Mouse (Mus musculus) kidney, adult 2 months (tissue): ENCODE measurements at regions not wholly inside any gene's neighbourhood (a gene's known extent, or its start where the extent isn't known, plus 50 kb on each side); places are given as distances from the start of the nearest gene placed in this dataset.

Experiments used
- DNase-seq: peaks from one replicate; pipeline ENCODE4 v3.0.0; 2021
- H3K27ac ChIP-seq: fragments of 200-500 bp; 2 replicates; pipeline ENCODE4 v1.5.1; 2012; ENCODE audit warnings: low read depth, low read length, control low read depth, inconsistent platforms; ENCODE audit not compliant: insufficient read depth
- H3K27me3 ChIP-seq: fragments of 200-500 bp; replicated peaks from 2 replicates; pipeline ENCODE4 v1.6.1; 2012; ENCODE audit warnings: mild to moderate bottlenecking, moderate library complexity, low read length, inconsistent platforms; ENCODE audit not compliant: control insufficient read depth, insufficient read depth
- H3K36me3 ChIP-seq: fragments of 200-500 bp; 2 replicates; pipeline ENCODE4 v1.6.1; 2012; ENCODE audit warnings: mild to moderate bottlenecking, moderate library complexity, low read length, inconsistent platforms; ENCODE audit not compliant: control insufficient read depth, insufficient read depth
- H3K4me1 ChIP-seq: fragments of 200-500 bp; 2 replicates; pipeline ENCODE4 v1.6.1; 2011; ENCODE audit warnings: low read length; ENCODE audit not compliant: control insufficient read depth, insufficient read depth
- H3K4me3 ChIP-seq: fragments of 200-500 bp; 2 replicates; pipeline ENCODE4 v1.5.1; 2011; ENCODE audit warnings: mild to moderate bottlenecking, low read depth, low read length, control low read depth; ENCODE audit not compliant: insufficient read depth
- CTCF ChIP-seq: fragments of 200-500 bp; conservative IDR thresholded peaks from 2 replicates; pipeline ENCODE4 v1.5.1; 2011; ENCODE audit warnings: low read depth, mild to moderate bottlenecking, control low read depth, low read length, moderate library complexity, mixed read lengths; ENCODE audit not compliant: insufficient read depth, insufficient read length
- POLR2A ChIP-seq: fragments of 200-500 bp; IDR thresholded peaks from one replicate; pipeline ENCODE4 v1.6.1; 2011; ENCODE audit warnings: low read depth, low read length, control low read depth
- whole genome bisulfite sequencing: fragments of 180-500 bp; shearing (Covaris S2); methylation state at CpG from one replicate; pipeline ENCODE4 v1.1.7; 2018; 5-methylcytosine and 5-hydroxymethylcytosine counted together

- TF ChIP-seq POLR2A (no peak), CTCF (no peak)
- no peak for DNase-seq
- H3K27me3 ChIP-seq: no peaks in the 10 kb centered on the region
- 66% methylated on average over 2 of the region's 2 CpGs for WGBS
- H3K4me3 ChIP-seq: no peak overlapping the region
- H3K4me1 ChIP-seq: no peaks in the 10 kb centered on the region
- H3K36me3 ChIP-seq: no peaks in the 10 kb centered on the region
- no peak overlapping the region for H3K27ac ChIP-seq
Measured at GRCm38 (mm10) chr10:55935447-55935846, 171.3 kb upstream of the Msl3l2 start.

- no peaks in the 10 kb centered on the region for H3K4me1 ChIP-seq
- DNase-seq: no peak
- H3K4me3 ChIP-seq: no peak overlapping the region
- no peaks in the 10 kb centered on the region for H3K36me3 ChIP-seq
- no peaks in the 10 kb centered on the region for H3K27me3 ChIP-seq
- H3K27ac ChIP-seq: no peak overlapping the region
- TF ChIP-seq POLR2A (no peak), CTCF (no peak)
- WGBS: 38% methylated on average over 4 of the region's 4 CpGs
Measured at GRCm38 (mm10) chr10:55962627-55963203, 144.0 kb upstream of the Msl3l2 start.
